Mouse (Mus musculus) CH12.LX (cell line): ENCODE measurements at regions not wholly inside any gene's neighbourhood (a gene's known extent, or its start where the extent isn't known, plus 50 kb on each side); places are given as distances from the start of the nearest gene placed in this dataset.

Experiments
- DNase-seq: peaks from one replicate; pipeline ENCODE4 v3.0.0-alpha.2; 2013; ENCODE audit errors: extremely low read depth
- H3K27ac ChIP-seq: 2 replicates; pipeline ENCODE4 v1.5.1; 2012; ENCODE audit warnings: low read depth, mild to moderate bottlenecking, control low read depth, moderate library complexity; ENCODE audit not compliant: insufficient read depth
- H3K27me3 ChIP-seq: replicated peaks from 2 replicates; pipeline ENCODE3; 2012; ENCODE audit warnings: inconsistent platforms
- H3K36me3 ChIP-seq, 2 experiments: replicated peaks in 1 of 2; 2 replicates each; pipeline versions ENCODE3 to v1.6.1; 2012; ENCODE audit warnings: inconsistent platforms in 1 of 2, low read length in 1 of 2, mild to moderate bottlenecking in 1 of 2, mixed read lengths in 1 of 2, moderate library complexity in 1 of 2; ENCODE audit not compliant: control insufficient read depth in 1 of 2, insufficient read depth in 1 of 2
- H3K4me1 ChIP-seq, 2 experiments: 2 replicates each; pipeline ENCODE4 v1.6.1; 2012; ENCODE audit warnings: inconsistent platforms in 1 of 2, moderate library complexity in 1 of 2; ENCODE audit not compliant: insufficient read depth in 2 of 2, control insufficient read depth in 1 of 2
- H3K4me2 ChIP-seq: 2 replicates; pipeline ENCODE4 v1.6.1; 2012; ENCODE audit warnings: low read depth, mild to moderate bottlenecking, control low read depth; ENCODE audit not compliant: poor library complexity, insufficient read depth, severe bottlenecking
- H3K4me3 ChIP-seq, 3 experiments: fragments of 150-350 bp in 1 of 3; sonication (generic) in 1 of 3; replicated peaks in 1 of 3; 2 replicates each; pipeline versions ENCODE3 to v1.5.1; 2011 to 2012; ENCODE audit warnings: low read depth in 2 of 3, low read length in 2 of 3, mild to moderate bottlenecking in 2 of 3, moderate library complexity in 2 of 3, control low read depth in 1 of 3, improper control_type of control experiment in 1 of 3, inconsistent platforms in 1 of 3, mixed read lengths in 1 of 3; ENCODE audit not compliant: poor library complexity in 1 of 3
- H3K79me2 ChIP-seq: replicated peaks from 2 replicates; pipeline ENCODE4 v1.6.1; 2012; ENCODE audit warnings: mild to moderate bottlenecking, moderate library complexity; ENCODE audit not compliant: control insufficient read depth, poor library complexity, insufficient read depth, severe bottlenecking; ENCODE audit errors: extremely low read depth
- H3K9ac ChIP-seq: 2 replicates; pipeline ENCODE4 v1.6.1; 2012; ENCODE audit warnings: low read depth, mild to moderate bottlenecking, control low read depth, moderate library complexity; ENCODE audit not compliant: insufficient read depth
- H3K9me3 ChIP-seq: replicated peaks from 2 replicates; pipeline ENCODE3; 2012; ENCODE audit warnings: low read length, inconsistent platforms, mixed read lengths
- CHD2 ChIP-seq: IDR thresholded peaks from 2 replicates; pipeline ENCODE4 v1.6.1; 2011; ENCODE audit warnings: low read length, improper control_type of control experiment
- ETS1 ChIP-seq: conservative IDR thresholded peaks from 2 replicates; pipeline ENCODE4 v1.6.1; 2012; ENCODE audit warnings: low read depth, mild to moderate bottlenecking, inconsistent platforms, low read length, improper control_type of control experiment, moderate library complexity
- IRF4 ChIP-seq: IDR thresholded peaks from 2 replicates; pipeline ENCODE4 v1.6.1; 2014; ENCODE audit warnings: low read depth, mild to moderate bottlenecking, inconsistent platforms, low read length, improper control_type of control experiment
- JUN ChIP-seq: IDR thresholded peaks from 2 replicates; pipeline ENCODE4 v1.6.1; 2011; ENCODE audit warnings: low read depth, mild to moderate bottlenecking, low read length, improper control_type of control experiment, moderate library complexity; ENCODE audit not compliant: insufficient read depth
- JUND ChIP-seq: conservative IDR thresholded peaks from 2 replicates; pipeline ENCODE4 v1.6.1; 2011; ENCODE audit warnings: low read depth, low read length, improper control_type of control experiment
- KAT2A ChIP-seq: IDR thresholded peaks from 2 replicates; pipeline ENCODE4 v1.6.1; 2012; ENCODE audit warnings: low read length, improper control_type of control experiment, inconsistent platforms; ENCODE audit not compliant: insufficient replicate concordance
- MAZ ChIP-seq: IDR thresholded peaks from 2 replicates; pipeline ENCODE4 v1.6.1; 2012; ENCODE audit warnings: low read depth, mild to moderate bottlenecking, inconsistent platforms, low read length, improper control_type of control experiment, moderate library complexity
- MYC ChIP-seq: IDR thresholded peaks from 2 replicates; pipeline ENCODE4 v1.6.1; 2011; ENCODE audit warnings: low read depth, mild to moderate bottlenecking, improper control_type of control experiment, low read length
- PAX5 ChIP-seq: IDR thresholded peaks from 2 replicates; pipeline ENCODE4 v1.6.1; 2012; ENCODE audit warnings: low read length, inconsistent platforms, mixed read lengths
- POLR2AphosphoS2 ChIP-seq: IDR thresholded peaks from 2 replicates; pipeline ENCODE4 v1.6.1; 2011; ENCODE audit warnings: low read depth, low read length, improper control_type of control experiment
- RAD21 ChIP-seq: IDR thresholded peaks from 2 replicates; pipeline ENCODE4 v1.6.1; 2011; ENCODE audit warnings: low read depth, mild to moderate bottlenecking, low read length, improper control_type of control experiment, moderate library complexity
- RCOR1 ChIP-seq: conservative IDR thresholded peaks from 2 replicates; pipeline ENCODE4 v1.6.1; 2012; ENCODE audit warnings: low read depth, mild to moderate bottlenecking, inconsistent platforms, low read length, improper control_type of control experiment
- SIN3A ChIP-seq: IDR thresholded peaks from 2 replicates; pipeline ENCODE4 v1.6.1; 2012; ENCODE audit warnings: low read length, improper control_type of control experiment, inconsistent platforms
- SMC3 ChIP-seq: IDR thresholded peaks from 2 replicates; pipeline ENCODE4 v1.6.1; 2011; ENCODE audit warnings: low read depth, low read length, improper control_type of control experiment
- TCF12 ChIP-seq: IDR thresholded peaks from 2 replicates; pipeline ENCODE4 v1.6.1; 2014; ENCODE audit warnings: low read depth, mild to moderate bottlenecking, inconsistent platforms, low read length, improper control_type of control experiment
- UBTF ChIP-seq: IDR thresholded peaks from 2 replicates; pipeline ENCODE4 v1.6.1; 2012; ENCODE audit warnings: low read depth, mild to moderate bottlenecking, inconsistent platforms, low read length, improper control_type of control experiment, moderate library complexity
- ZC3H11A ChIP-seq: IDR thresholded peaks from 2 replicates; pipeline ENCODE4 v1.6.1; 2012; ENCODE audit warnings: low read depth, mild to moderate bottlenecking, inconsistent platforms, low read length, improper control_type of control experiment
- dilution Hi-C: fragments of 300-500 bp; cut with MboI; formaldehyde crosslinking; loops from 2 replicates; pipeline ENCODE4 v1.14.3; 2020; ENCODE audit warnings: low sequenced_read_pairs; ENCODE audit not compliant: extremely low pct_unique_long_range_greater_than_20kb, extremely low pct_ligation_motif_present
- in situ Hi-C: fragments of 300-500 bp; cut with MboI; formaldehyde crosslinking; loops from 3 replicates; pipeline ENCODE4 v1.14.3; 2019; ENCODE audit warnings: low sequenced_read_pairs, low pct_ligation_motif_present, low pct_unique_long_range_greater_than_20kb, mixed read lengths

DNA sequence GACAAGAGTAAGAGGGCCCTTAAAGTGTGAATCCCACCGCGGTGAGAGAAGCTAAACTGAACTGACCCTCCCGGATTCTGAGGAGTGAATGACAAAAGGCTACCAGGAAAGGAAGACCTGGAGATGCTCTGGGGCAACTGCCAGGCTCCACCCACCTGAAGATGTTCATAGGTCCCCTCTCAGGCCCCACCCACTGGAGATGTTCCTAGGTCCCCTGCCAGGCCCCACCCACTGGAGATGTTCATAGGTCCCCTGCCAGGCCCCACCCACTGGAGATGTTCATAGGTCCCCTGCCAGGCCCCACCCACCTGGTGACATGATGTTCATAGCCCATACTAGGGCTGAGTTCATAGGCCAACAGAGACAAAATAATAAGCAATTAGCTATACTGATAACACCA lies 54.5 kb upstream of the Tmem132d start:
- TF ChIP-seq SMC3 = no peak
- no peak overlapping the region for H3K9ac ChIP-seq
- H3K4me1 ChIP-seq = no peaks in the 10 kb centered on the region
- H3K4me3 ChIP-seq = no peak overlapping the region
- peaks cover 89% of the 10 kb centered on the region for H3K9me3 ChIP-seq
- H3K4me2 ChIP-seq = no peak overlapping the region
- H3K27ac ChIP-seq = no peak overlapping the region
- H3K79me2 ChIP-seq = no peaks in the 10 kb centered on the region
- dilution Hi-C loops = no loop called here
- no peaks in the 10 kb centered on the region for H3K27me3 ChIP-seq
- DNase-seq = no peak
- in situ Hi-C loops = no loop called here
- no peaks in the 10 kb centered on the region for H3K36me3 ChIP-seq

DNA sequence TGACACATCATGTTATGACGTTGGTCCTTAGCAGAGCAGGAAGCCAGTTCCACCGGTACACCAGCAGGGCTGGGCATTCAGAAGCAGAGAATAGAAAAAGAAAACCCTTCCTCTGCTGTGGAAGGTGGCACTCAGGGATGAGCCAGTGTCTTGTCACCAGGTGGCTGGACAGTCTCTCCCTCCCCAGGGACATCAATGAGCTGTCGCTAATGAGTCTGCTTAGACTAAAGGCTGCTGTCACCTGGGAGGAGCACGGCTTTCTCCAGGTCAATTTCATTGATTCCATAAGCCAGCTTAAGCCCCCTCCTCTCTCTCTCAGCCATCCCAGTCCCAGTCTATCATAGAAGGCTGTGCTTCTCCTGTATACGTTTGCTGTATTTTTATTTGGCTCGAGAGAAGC lies 51.2 kb upstream of the Tmem132d start:
- no peak overlapping the region for H3K9ac ChIP-seq
- in situ Hi-C loops (no loop called here), dilution Hi-C loops (no loop called here)
- no peak overlapping the region for H3K4me2 ChIP-seq
- no peaks in the 10 kb centered on the region for H3K79me2 ChIP-seq
- DNase-seq = no peak
- no peaks in the 10 kb centered on the region for H3K4me1 ChIP-seq
- TF ChIP-seq KAT2A (no peak), IRF4 (no peak), RCOR1 (no peak)
- TF ChIP-seq, all 38 proteins: peak for 0
- peaks cover 83% of the 10 kb centered on the region for H3K9me3 ChIP-seq
- no peak overlapping the region for H3K4me3 ChIP-seq
- no peaks in the 10 kb centered on the region for H3K36me3 ChIP-seq
- H3K27ac ChIP-seq = no peak overlapping the region
- H3K27me3 ChIP-seq = no peaks in the 10 kb centered on the region

DNA sequence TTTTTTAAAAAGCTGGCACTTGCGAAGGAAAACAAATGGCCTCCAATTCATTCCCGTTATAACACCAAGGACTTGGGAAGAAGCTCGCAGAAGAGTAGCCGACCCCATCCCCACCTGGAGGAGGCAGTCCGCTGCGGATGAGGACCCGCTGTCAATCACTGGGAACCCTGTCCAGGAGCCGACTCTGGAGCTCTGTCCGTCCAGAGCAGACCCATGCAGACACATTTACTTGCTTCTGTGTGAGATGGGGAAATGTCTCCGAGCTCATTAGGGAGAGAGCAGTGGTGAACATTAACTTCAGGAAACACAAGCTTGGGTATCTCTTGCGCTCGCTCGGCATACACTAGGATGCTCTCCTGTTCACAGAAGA lies 50.5 kb upstream of the Tmem132d start:
- no peak overlapping the region for H3K4me3 ChIP-seq
- no peak overlapping the region for H3K27ac ChIP-seq
- dilution Hi-C loops = no loop called here
- DNase-seq = no peak
- TF ChIP-seq PAX5 (no peak), UBTF (no peak), CHD2 (no peak), POLR2AphosphoS2 (no peak), SIN3A (no peak), JUND (no peak), RAD21 (no peak), TCF12 (no peak), MAZ (no peak), JUN (no peak), MYC (no peak), ZC3H11A (no peak), SMC3 (no peak), ETS1 (no peak), RCOR1 (no peak)
- TF ChIP-seq, all 38 proteins: peak for 0
- Histone ChIP-seq H3K36me3 (no peaks in the 10 kb centered on the region), H3K79me2 (no peaks in the 10 kb centered on the region), H3K4me1 (no peaks in the 10 kb centered on the region), H3K9ac (no peak overlapping the region), H3K4me2 (no peak overlapping the region), H3K27me3 (no peaks in the 10 kb centered on the region), H3K9me3 (peaks cover 84% of the 10 kb centered on the region)
- in situ Hi-C loops = no loop called here
